Mouse (Mus musculus): ENCODE results near the gene Cox6a1. TPM values are rescaled to one million over a fixed set of nuclear protein-coding genes. Genes with fewer than 3 reads are reported as not detected.
"Not testable (repeated sequence)": the region's sequence is repeated elsewhere in the genome, so short reads cannot be mapped to it uniquely, and the experiment has no call there.

Gene Cox6a1
- total and polyA plus RNA-seq, 2 experiments from 2014 or later = 1,342 to 1,504 TPM

- no peak overlapping the region; the same call in 1 of the 2 replicates for H3K9ac ChIP-seq (replicated peaks; ENCODE audit: low read length, poor library complexity, severe bottlenecking)
- no peaks in the 10 kb centered on the region for H3K36me3 ChIP-seq (ENCODE audit: insufficient read depth, low read length)
- no peaks in the 10 kb centered on the region for H3K27me3 ChIP-seq (ENCODE audit: insufficient read depth, low read length)
- H3K9me3 ChIP-seq (ENCODE audit: low read length) = no peaks in the 10 kb centered on the region
- TF ChIP-seq CTCF (IDR thresholded peaks at IDR 0.05) = no peak
- no peak overlapping the region for H3K27ac ChIP-seq (ENCODE audit: low read depth, low read length)
- ATAC-seq (ENCODE audit: low FRiP score) (no peak), DNase-seq (ENCODE audit: low spot score) (no peak)
- H3K4me3 ChIP-seq (ENCODE audit: low read depth, low read length) = no peak overlapping the region
- H3K4me2 ChIP-seq (ENCODE audit: low read depth, low read length, poor library complexity, severe bottlenecking) = no peak overlapping the region
- 41% methylated on average over 5 of the region's 5 CpGs for WGBS
- no peaks in the 10 kb centered on the region for H3K4me1 ChIP-seq (ENCODE audit: insufficient read depth, low read length)
Observed at GRCm38 (mm10) chr5:115313668-115313943, 35.2 kb downstream of the Cox6a1 start.

- no peaks in the 10 kb centered on the region for H3K4me1 ChIP-seq (ENCODE audit: insufficient read depth, low read length)
- no peak overlapping the region for H3K4me3 ChIP-seq (ENCODE audit: low read depth, low read length)
- 82% methylated on average over 10 of the region's 10 CpGs for WGBS
- no peak for ATAC-seq (ENCODE audit: low FRiP score)
- no peaks in the 10 kb centered on the region for H3K9me3 ChIP-seq (ENCODE audit: low read length)
- H3K4me2 ChIP-seq (ENCODE audit: low read depth, low read length, poor library complexity, severe bottlenecking) = no peak overlapping the region
- no peaks in the 10 kb centered on the region for H3K36me3 ChIP-seq (ENCODE audit: insufficient read depth, low read length)
- H3K9ac ChIP-seq (replicated peaks; ENCODE audit: low read length, poor library complexity, severe bottlenecking) = no peak overlapping the region; the same call in 1 of the 2 replicates
- DNase-seq (ENCODE audit: low spot score) = no peak
- H3K27ac ChIP-seq (ENCODE audit: low read depth, low read length) = no peak overlapping the region
- TF ChIP-seq CTCF (IDR thresholded peaks at IDR 0.05) = no peak
- no peaks in the 10 kb centered on the region for H3K27me3 ChIP-seq (ENCODE audit: insufficient read depth, low read length)
Observed at GRCm38 (mm10) chr5:115312816-115313667, 35.7 kb downstream of the Cox6a1 start.

GRCm38 (mm10) chr5:115312354-115312753 lies 36.4 kb downstream of the Cox6a1 start:
- Histone ChIP-seq H3K4me1 (ENCODE audit: insufficient read depth, low read length) (no peaks in the 10 kb centered on the region), H3K9me3 (ENCODE audit: low read length) (no peaks in the 10 kb centered on the region), H3K4me3 (ENCODE audit: low read depth, low read length) (no peak overlapping the region), H3K9ac (replicated peaks; ENCODE audit: low read length, poor library complexity, severe bottlenecking) (no peak overlapping the region), H3K36me3 (ENCODE audit: insufficient read depth, low read length) (no peaks in the 10 kb centered on the region), H3K27me3 (ENCODE audit: insufficient read depth, low read length) (no peaks in the 10 kb centered on the region), H3K27ac (ENCODE audit: low read depth, low read length) (no peak overlapping the region), H3K4me2 (ENCODE audit: low read depth, low read length, poor library complexity, severe bottlenecking) (no peak overlapping the region)
- WGBS = 82% methylated on average over 4 of the region's 4 CpGs
- DNase-seq (ENCODE audit: low spot score) = no peak
- no peak for TF ChIP-seq CTCF (IDR thresholded peaks at IDR 0.05)
- ATAC-seq (ENCODE audit: low FRiP score) = no peak

GRCm38 (mm10) chr5:115302190-115302589 lies 46.6 kb downstream of the Cox6a1 start:
- H3K9ac ChIP-seq (replicated peaks; ENCODE audit: low read length, poor library complexity, severe bottlenecking); H3K27ac ChIP-seq (ENCODE audit: low read depth, low read length); DNase-seq (ENCODE audit: low spot score); H3K4me3 ChIP-seq (ENCODE audit: low read depth, low read length); ATAC-seq (ENCODE audit: low FRiP score); H3K9me3 ChIP-seq (ENCODE audit: low read length); H3K27me3 ChIP-seq (ENCODE audit: insufficient read depth, low read length): not testable (repeated sequence)
- Histone ChIP-seq H3K4me1 (ENCODE audit: insufficient read depth, low read length) (peaks cover 14% of the 10 kb centered on the region), H3K36me3 (ENCODE audit: insufficient read depth, low read length) (peaks cover 12% of the 10 kb centered on the region), H3K4me2 (ENCODE audit: low read depth, low read length, poor library complexity, severe bottlenecking) (peak overlapping the region; percentile 69; the same call in 1 of the 2 replicates)
- WGBS = 78% methylated on average over 3 of the region's 7 CpGs

- Histone ChIP-seq H3K27ac (ENCODE audit: low read depth, low read length) (peak overlapping the region; percentile 19; the same call in 1 of the 2 replicates), H3K36me3 (ENCODE audit: insufficient read depth, low read length) (peaks cover 16% of the 10 kb centered on the region), H3K4me3 (ENCODE audit: low read depth, low read length) (peak overlapping the region; percentile 72), H3K4me2 (ENCODE audit: low read depth, low read length, poor library complexity, severe bottlenecking) (peak overlapping the region; percentile 69), H3K27me3 (ENCODE audit: insufficient read depth, low read length) (no peaks in the 10 kb centered on the region), H3K9me3 (ENCODE audit: low read length) (no peaks in the 10 kb centered on the region), H3K9ac (replicated peaks; ENCODE audit: low read length, poor library complexity, severe bottlenecking) (peak overlapping the region; percentile 51; the same call in 1 of the 2 replicates), H3K4me1 (ENCODE audit: insufficient read depth, low read length) (peaks cover 14% of the 10 kb centered on the region)
- ATAC-seq (ENCODE audit: low FRiP score) = no peak
- no peak for TF ChIP-seq CTCF (IDR thresholded peaks at IDR 0.05)
- no peak for DNase-seq (ENCODE audit: low spot score)
- 22% methylated on average over 13 of the region's 13 CpGs for WGBS
Observed at GRCm38 (mm10) chr5:115301615-115302014, 47.2 kb downstream of the Cox6a1 start.

GRCm38 (mm10) chr5:115300792-115301614 lies 47.8 kb downstream of the Cox6a1 start, which contains the start of gene Dynll1:
TSS of gene Dynll1 (minus strand) at chr5:115300999.
- DNase-seq (ENCODE audit: low spot score) (peak; percentile 99), ATAC-seq (ENCODE audit: low FRiP score) (peak; percentile 98)
- peak within 1 kb of the TSS; percentile 82 for H3K27ac ChIP-seq (ENCODE audit: low read depth, low read length)
- H3K36me3 ChIP-seq (ENCODE audit: insufficient read depth, low read length) = peaks cover 21% of the 10 kb centered on the region
- peak; percentile 45 for TF ChIP-seq CTCF (IDR thresholded peaks at IDR 0.05)
- peak within 1 kb of the TSS; percentile 72 for H3K9ac ChIP-seq (replicated peaks; ENCODE audit: low read length, poor library complexity, severe bottlenecking)
- WGBS = under 1% methylated on average over 59 of the region's 66 CpGs
- peaks cover 14% of the 10 kb centered on the region for H3K4me1 ChIP-seq (ENCODE audit: insufficient read depth, low read length)
- H3K9me3 ChIP-seq (ENCODE audit: low read length) = no peaks in the 10 kb centered on the region
- H3K4me2 ChIP-seq (ENCODE audit: low read depth, low read length, poor library complexity, severe bottlenecking) = peak within 1 kb of the TSS; percentile 69
- H3K27me3 ChIP-seq (ENCODE audit: insufficient read depth, low read length) = no peaks in the 10 kb centered on the region
- peak within 1 kb of the TSS; percentile 72 for H3K4me3 ChIP-seq (ENCODE audit: low read depth, low read length)

Measured in midbrain, postnatal 0 days (tissue).